Mouse (Mus musculus) right cerebral cortex, postnatal 14 days (tissue): ENCODE measurements at regions not wholly inside any gene's neighbourhood (a gene's known extent, or its start where the extent isn't known, plus 50 kb on each side); places are given as distances from the start of the nearest gene placed in this dataset.

Experiments used
- DNase-seq: peaks from one replicate; pipeline ENCODE4 v3.0.0; 2022

GRCm38 (mm10) chr7:79543231-79544071, 74.0 kb downstream of the Rhcg start:
- DNase-seq, result no peak

GRCm38 (mm10) chr7:79542379-79543015, 75.0 kb downstream of the Rhcg start:
- DNase-seq, result no peak

- DNase-seq, result no peak
Measured at GRCm38 (mm10) chr7:79540246-79540645, 74.1 kb upstream of the Polg start.

DNA sequence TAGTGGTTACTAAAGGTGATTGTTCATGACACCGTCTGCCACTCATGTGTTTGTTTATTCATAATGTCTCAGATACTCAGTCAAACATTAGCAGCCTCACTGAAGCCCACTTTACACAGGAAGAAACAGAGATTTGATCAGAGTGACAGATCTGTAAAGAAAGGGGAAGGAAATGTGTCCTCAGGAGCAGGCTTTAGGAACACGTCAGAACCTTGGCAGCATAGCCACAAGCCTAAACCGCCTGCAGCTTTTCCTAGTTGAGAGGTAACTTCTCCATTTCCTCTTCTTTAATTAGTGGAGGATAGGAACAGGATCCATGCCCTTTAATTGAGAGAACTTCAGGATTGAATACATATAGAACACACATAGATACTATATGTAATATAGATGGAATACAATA, 73.3 kb upstream of the Polg start:
- no peak for DNase-seq

DNA sequence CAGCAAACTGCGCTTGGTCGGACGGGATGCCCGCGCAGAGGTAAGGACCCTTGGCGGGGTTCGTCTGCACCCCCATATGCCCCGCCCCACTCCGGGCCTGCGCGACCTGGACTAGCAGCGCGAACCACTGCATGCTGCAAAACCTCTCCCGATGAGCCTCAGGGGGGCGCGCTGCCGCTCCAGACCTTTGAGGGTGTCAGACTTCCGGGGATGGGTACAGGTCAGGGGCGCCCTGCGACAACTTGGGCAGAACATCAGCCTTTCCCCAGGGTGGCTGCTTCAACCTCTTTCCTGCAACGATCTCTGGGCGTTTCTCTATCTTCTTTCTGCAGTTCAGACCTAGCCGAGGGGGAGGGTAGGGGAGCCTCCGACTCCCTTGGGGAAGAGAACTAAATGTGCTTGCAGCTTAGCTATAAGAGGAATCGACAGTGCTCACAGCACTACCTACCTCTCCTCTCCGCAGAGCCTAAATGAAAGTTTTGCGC, 70.0 kb upstream of the Polg start:
- DNase-seq, result peak; percentile 74

DNA sequence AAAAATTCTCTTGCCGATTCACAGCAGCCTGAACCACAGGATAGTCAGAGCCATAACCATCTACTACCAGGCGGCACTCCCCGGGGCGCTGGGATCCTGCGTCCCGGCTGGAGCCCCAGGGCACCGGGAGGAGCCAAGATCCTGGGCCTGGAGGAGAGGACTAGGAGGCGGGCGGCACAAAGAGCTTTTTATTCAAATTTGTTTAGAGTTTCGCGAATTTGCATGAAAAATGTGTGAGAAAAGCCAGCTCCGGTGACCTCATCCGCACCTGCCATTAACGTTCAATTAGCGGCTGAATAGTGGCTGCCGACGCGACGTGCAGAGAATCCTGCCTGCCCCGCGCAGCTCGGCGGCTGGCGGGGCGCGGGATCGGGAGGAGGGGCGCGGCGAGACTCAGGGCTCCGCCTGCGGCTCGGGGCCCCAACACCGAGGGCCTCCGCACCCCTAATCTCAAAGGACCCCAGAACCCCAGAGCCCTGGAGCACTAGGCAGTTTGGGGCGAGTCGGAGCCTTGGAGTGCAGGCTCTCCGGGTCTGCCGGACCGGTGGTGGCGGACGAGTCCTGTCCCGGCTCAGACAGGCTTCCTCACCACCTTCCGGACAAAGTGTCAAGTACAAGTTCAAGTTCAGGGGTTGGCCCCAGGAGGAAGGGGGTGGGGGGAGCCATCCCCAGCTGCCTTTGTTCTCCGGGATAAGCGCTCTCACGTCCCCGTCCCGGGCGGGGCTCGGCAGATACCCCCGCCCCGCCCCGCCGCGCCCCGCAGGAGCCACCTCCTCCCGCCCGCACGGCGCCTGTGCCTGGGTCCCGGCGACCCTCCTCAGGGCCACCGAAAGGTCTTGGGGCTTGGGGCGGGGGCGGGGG, 69.3 kb upstream of the Polg start:
- no peak for DNase-seq

GRCm38 (mm10) chr7:79534819-79535218, 68.7 kb upstream of the Polg start:
- no peak for DNase-seq

GRCm38 (mm10) chr7:79534381-79534780, 68.2 kb upstream of the Polg start:
- DNase-seq, result no peak

DNA sequence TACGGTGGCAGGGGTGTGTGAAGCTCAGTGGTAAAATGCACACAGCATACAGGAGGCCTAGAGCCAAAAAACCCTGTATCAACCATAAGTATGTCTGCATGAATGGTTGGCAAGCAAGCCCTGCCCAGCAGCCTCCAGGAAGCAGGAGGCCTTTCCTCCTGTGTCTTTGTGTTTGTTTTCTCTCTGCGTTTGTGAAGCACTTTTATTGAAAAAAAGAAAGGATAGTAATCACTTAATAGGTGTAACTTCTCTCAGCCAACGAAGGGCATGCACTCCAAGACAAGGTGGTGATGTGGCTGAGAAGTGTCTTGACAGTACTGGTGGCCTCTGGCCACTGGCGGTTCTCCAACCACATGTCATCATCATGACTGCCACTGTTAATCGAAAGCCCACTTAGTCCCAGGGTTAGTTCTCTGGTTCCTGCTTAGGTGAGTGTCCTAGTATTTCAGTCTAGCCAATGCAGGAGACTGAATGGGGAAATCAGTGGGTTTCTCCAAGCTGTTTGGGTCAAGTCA, 66.5 kb upstream of the Polg start:
- DNase-seq, result no peak

DNA sequence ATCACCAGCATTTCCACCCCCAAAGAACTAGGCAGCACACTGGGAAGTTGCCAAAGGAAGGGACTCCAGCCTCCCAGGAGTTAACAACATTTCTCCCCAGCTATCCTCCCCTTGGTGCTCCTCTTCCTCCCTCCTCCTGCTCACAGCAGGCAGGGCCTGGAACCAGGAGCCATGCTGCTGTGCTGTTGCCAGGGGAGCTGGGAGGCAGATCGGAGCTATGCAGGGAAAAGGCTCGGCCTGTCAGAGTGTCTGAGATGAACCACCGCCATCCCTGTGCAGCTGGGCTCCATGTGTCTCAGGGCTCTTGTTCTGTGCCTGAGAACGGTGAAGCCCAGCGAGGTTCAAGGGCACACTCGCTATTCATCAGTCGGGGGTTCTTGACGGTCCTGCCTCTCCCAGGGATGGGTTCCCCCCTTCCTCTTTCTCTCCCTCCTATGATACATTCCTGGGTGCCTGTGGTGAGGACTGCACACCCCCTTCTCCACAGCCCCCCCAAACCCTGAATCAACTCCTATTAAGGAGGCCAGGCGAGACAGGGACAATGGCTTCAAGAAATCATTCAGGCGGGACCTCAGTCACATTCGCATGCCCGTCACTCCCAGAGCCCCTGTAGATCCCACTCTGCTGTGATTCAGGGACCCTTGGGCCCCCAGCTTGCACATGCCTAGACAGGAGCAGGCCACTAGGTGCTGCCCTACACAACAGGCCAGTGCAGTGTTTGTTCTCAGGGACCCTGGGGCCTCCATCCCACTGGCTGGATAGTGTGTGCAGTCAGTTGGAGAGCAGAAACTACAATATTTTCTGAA, 65.6 kb upstream of the Polg start:
- no peak for DNase-seq

GRCm38 (mm10) chr7:79531142-79531541, 65.0 kb upstream of the Polg start:
- no peak for DNase-seq

GRCm38 (mm10) chr7:79529480-79529879, 63.3 kb upstream of the Polg start:
- DNase-seq, result no peak

GRCm38 (mm10) chr7:79527984-79528383, 61.8 kb upstream of the Polg start:
- DNase-seq, result no peak

DNA sequence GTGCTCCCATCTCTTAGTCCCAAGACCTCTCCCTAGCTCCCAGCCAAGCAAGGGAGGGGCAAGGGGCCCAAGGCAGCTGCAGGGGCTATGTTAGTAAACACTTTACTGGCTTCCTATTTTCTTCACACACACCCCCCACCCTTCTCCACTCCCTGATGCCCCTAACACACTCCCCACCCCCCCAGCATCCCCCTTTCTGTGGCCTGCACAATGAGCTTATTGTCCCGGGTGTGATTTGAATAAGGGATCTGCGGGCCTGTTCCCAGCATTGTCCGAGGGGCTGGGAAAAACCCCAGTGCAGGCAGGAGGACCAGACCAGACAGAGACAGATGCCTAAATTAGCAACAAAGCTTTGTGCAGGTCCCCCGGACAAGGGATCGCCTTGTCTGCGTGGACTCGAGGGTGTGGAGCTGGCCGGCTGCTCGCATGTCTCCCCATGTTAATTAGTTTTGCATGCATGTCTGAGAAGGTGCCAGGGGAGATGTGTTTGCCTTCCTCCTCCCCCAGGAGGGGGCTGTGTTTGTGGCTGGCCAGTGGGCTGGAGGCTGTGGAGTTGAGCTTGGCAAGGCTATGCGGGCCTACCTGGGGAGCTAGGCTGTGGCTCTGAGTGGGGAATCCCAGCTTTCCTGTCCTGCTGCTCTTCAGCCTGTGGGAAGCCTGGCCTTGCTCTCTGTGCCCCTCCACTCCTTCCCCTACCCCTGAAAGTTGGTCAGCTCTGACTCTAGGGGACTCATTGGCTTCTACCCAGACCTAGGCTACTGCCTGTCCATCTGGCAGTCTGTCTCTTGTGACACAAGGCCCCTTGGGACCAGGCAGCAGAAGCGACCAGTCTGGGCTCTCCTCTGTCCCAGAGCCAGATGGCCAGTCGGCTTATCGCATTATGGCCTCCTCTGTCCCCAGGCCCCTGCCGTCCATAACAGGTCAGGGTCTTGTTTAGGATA, 59.8 kb upstream of the Polg start:
- no peak for DNase-seq

- peak; percentile 57 for DNase-seq
Measured at GRCm38 (mm10) chr7:79524921-79525320, 58.8 kb upstream of the Polg start.

DNA sequence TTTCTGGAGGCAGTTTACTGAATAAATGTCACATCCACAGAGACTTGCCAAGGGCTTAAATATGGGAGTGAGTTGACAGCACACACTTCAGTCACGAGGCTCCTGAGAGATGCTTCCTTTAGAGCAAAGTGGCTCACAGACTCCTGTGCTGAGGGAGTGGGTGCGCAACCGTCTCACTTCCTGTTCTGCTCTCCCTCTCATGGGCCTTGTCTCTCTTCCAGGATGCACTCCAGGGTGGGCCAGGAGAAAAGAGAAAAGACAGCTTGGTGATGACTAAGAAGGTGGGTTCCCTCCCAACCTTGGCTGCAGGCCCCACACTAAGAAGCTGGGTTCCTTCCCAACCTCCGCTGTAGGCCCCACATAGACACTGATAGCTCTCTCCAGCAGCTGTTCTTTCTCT, 57.5 kb upstream of the Polg start:
- peak; percentile 46 for DNase-seq

- no peak for DNase-seq
Measured at GRCm38 (mm10) chr7:79522046-79522445, 55.9 kb upstream of the Polg start.

- DNase-seq, result peak; percentile 42
Measured at GRCm38 (mm10) chr7:79521259-79521658, 55.1 kb upstream of the Polg start.

- DNase-seq, result peak; percentile 85
Measured at GRCm38 (mm10) chr7:79520222-79520710, 54.1 kb upstream of the Polg start.

DNA sequence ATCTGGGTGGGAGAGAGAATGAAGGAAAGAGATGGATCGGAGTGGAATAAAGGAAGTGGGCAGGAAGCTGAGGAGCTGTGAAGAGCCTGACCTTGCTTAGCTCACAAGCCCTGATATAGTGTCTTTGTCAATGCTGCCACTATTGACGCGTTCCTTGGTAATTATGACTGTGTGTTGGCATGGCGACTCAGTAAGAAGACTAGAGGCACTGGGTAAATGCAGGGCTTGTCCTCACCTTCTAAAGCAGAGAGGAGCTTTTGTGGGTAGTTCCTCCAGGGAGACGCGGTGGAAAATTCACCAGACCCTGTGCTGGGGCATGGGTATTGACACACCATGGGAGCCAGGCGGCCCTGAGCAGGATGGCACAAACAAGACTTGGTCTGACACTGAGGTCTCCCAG, 52.8 kb upstream of the Polg start:
- peak; percentile 5 for DNase-seq
